Mouse (Mus musculus): ENCODE data around the gene Tcerg1l. TPM values are rescaled to one million over a fixed set of nuclear protein-coding genes. Genes with fewer than 3 reads are reported as not detected.

The Tcerg1l gene
- polyA plus RNA-seq, 1 experiment, result 0.20 TPM

GRCm38 (mm10) chr7:138275263-138275662 lies 122.3 kb downstream of the Tcerg1l start:
- Histone ChIP-seq H3K36me3 (ENCODE audit: control insufficient read depth, insufficient read depth, low read length) (no peaks in the 10 kb centered on the region), H3K4me3 (ENCODE audit: low read depth, low read length) (no peak overlapping the region), H3K27me3 (ENCODE audit: control insufficient read depth, insufficient read depth, low read length) (no peaks in the 10 kb centered on the region), H3K4me1 (ENCODE audit: control insufficient read depth, insufficient read depth, insufficient read length, low read length) (no peaks in the 10 kb centered on the region), H3K27ac (ENCODE audit: insufficient read depth, low read depth, low read length) (no peak overlapping the region)
- WGBS, result 60% methylated on average over 1 of the region's 1 CpGs
- TF ChIP-seq CTCF (IDR thresholded peaks at IDR 0.05; ENCODE audit: extremely low read depth, insufficient read length, insufficient replicate concordance, low read depth, low read length), result no peak
- TF ChIP-seq POLR2A (IDR thresholded peaks at IDR 0.05; ENCODE audit: low read depth, low read length), result no peak

- Histone ChIP-seq H3K36me3 (ENCODE audit: control insufficient read depth, insufficient read depth, low read length) (no peaks in the 10 kb centered on the region), H3K27me3 (ENCODE audit: control insufficient read depth, insufficient read depth, low read length) (no peaks in the 10 kb centered on the region), H3K27ac (ENCODE audit: insufficient read depth, low read depth, low read length) (no peak overlapping the region), H3K4me3 (ENCODE audit: low read depth, low read length) (no peak overlapping the region), H3K4me1 (ENCODE audit: control insufficient read depth, insufficient read depth, insufficient read length, low read length) (no peaks in the 10 kb centered on the region)
- WGBS, result 81% methylated on average over 7 of the region's 7 CpGs
- TF ChIP-seq POLR2A (IDR thresholded peaks at IDR 0.05; ENCODE audit: low read depth, low read length), result no peak
- TF ChIP-seq CTCF (IDR thresholded peaks at IDR 0.05; ENCODE audit: extremely low read depth, insufficient read length, insufficient replicate concordance, low read depth, low read length), result no peak
These were observed 126.2 kb downstream of the Tcerg1l start for GRCm38 (mm10) chr7:138271328-138271727.

GRCm38 (mm10) chr7:138269386-138269785 lies 128.1 kb downstream of the Tcerg1l start:
- no peaks in the 10 kb centered on the region for H3K36me3 ChIP-seq (ENCODE audit: control insufficient read depth, insufficient read depth, low read length)
- TF ChIP-seq POLR2A (IDR thresholded peaks at IDR 0.05; ENCODE audit: low read depth, low read length) (no peak), CTCF (IDR thresholded peaks at IDR 0.05; ENCODE audit: extremely low read depth, insufficient read length, insufficient replicate concordance, low read depth, low read length) (no peak)
- H3K27me3 ChIP-seq (ENCODE audit: control insufficient read depth, insufficient read depth, low read length), result no peaks in the 10 kb centered on the region
- no peak overlapping the region for H3K4me3 ChIP-seq (ENCODE audit: low read depth, low read length)
- no peaks in the 10 kb centered on the region for H3K4me1 ChIP-seq (ENCODE audit: control insufficient read depth, insufficient read depth, insufficient read length, low read length)
- 88% methylated on average over 8 of the region's 8 CpGs for WGBS
- no peak overlapping the region for H3K27ac ChIP-seq (ENCODE audit: insufficient read depth, low read depth, low read length)

- WGBS, result 78% methylated on average over 5 of the region's 5 CpGs
- H3K4me1 ChIP-seq (ENCODE audit: control insufficient read depth, insufficient read depth, insufficient read length, low read length), result no peaks in the 10 kb centered on the region
- TF ChIP-seq POLR2A (IDR thresholded peaks at IDR 0.05; ENCODE audit: low read depth, low read length), result no peak
- TF ChIP-seq CTCF (IDR thresholded peaks at IDR 0.05; ENCODE audit: extremely low read depth, insufficient read length, insufficient replicate concordance, low read depth, low read length), result no peak
- H3K36me3 ChIP-seq (ENCODE audit: control insufficient read depth, insufficient read depth, low read length), result no peaks in the 10 kb centered on the region
- H3K27me3 ChIP-seq (ENCODE audit: control insufficient read depth, insufficient read depth, low read length), result no peaks in the 10 kb centered on the region
- no peak overlapping the region for H3K4me3 ChIP-seq (ENCODE audit: low read depth, low read length)
- no peak overlapping the region for H3K27ac ChIP-seq (ENCODE audit: insufficient read depth, low read depth, low read length)
These were observed 129.4 kb downstream of the Tcerg1l start for GRCm38 (mm10) chr7:138267976-138268646.

- 70% methylated on average over 5 of the region's 5 CpGs for WGBS
- H3K4me3 ChIP-seq (ENCODE audit: low read depth, low read length), result no peak overlapping the region
- H3K27me3 ChIP-seq (ENCODE audit: control insufficient read depth, insufficient read depth, low read length), result no peaks in the 10 kb centered on the region
- TF ChIP-seq CTCF (IDR thresholded peaks at IDR 0.05; ENCODE audit: extremely low read depth, insufficient read length, insufficient replicate concordance, low read depth, low read length), result no peak
- TF ChIP-seq POLR2A (IDR thresholded peaks at IDR 0.05; ENCODE audit: low read depth, low read length), result no peak
- no peak overlapping the region for H3K27ac ChIP-seq (ENCODE audit: insufficient read depth, low read depth, low read length)
- H3K36me3 ChIP-seq (ENCODE audit: control insufficient read depth, insufficient read depth, low read length), result no peaks in the 10 kb centered on the region
- H3K4me1 ChIP-seq (ENCODE audit: control insufficient read depth, insufficient read depth, insufficient read length, low read length), result no peaks in the 10 kb centered on the region
These were observed 148.9 kb downstream of the Tcerg1l start for GRCm38 (mm10) chr7:138248612-138249011.

- 72% methylated on average over 3 of the region's 3 CpGs for WGBS
- no peak overlapping the region for H3K4me3 ChIP-seq (ENCODE audit: low read depth, low read length)
- H3K27me3 ChIP-seq (ENCODE audit: control insufficient read depth, insufficient read depth, low read length), result no peaks in the 10 kb centered on the region
- no peak overlapping the region for H3K27ac ChIP-seq (ENCODE audit: insufficient read depth, low read depth, low read length)
- TF ChIP-seq POLR2A (IDR thresholded peaks at IDR 0.05; ENCODE audit: low read depth, low read length), result no peak
- no peak for TF ChIP-seq CTCF (IDR thresholded peaks at IDR 0.05; ENCODE audit: extremely low read depth, insufficient read length, insufficient replicate concordance, low read depth, low read length)
- H3K4me1 ChIP-seq (ENCODE audit: control insufficient read depth, insufficient read depth, insufficient read length, low read length), result no peaks in the 10 kb centered on the region
- H3K36me3 ChIP-seq (ENCODE audit: control insufficient read depth, insufficient read depth, low read length), result no peaks in the 10 kb centered on the region
These were observed 149.4 kb downstream of the Tcerg1l start for GRCm38 (mm10) chr7:138248176-138248575.

- WGBS, result 36% methylated on average over 2 of the region's 2 CpGs
- H3K36me3 ChIP-seq (ENCODE audit: control insufficient read depth, insufficient read depth, low read length), result no peaks in the 10 kb centered on the region
- no peaks in the 10 kb centered on the region for H3K27me3 ChIP-seq (ENCODE audit: control insufficient read depth, insufficient read depth, low read length)
- no peak for TF ChIP-seq POLR2A (IDR thresholded peaks at IDR 0.05; ENCODE audit: low read depth, low read length)
- TF ChIP-seq CTCF (IDR thresholded peaks at IDR 0.05; ENCODE audit: extremely low read depth, insufficient read length, insufficient replicate concordance, low read depth, low read length), result no peak
- H3K4me3 ChIP-seq (ENCODE audit: low read depth, low read length), result no peak overlapping the region
- no peaks in the 10 kb centered on the region for H3K4me1 ChIP-seq (ENCODE audit: control insufficient read depth, insufficient read depth, insufficient read length, low read length)
- H3K27ac ChIP-seq (ENCODE audit: insufficient read depth, low read depth, low read length), result no peak overlapping the region
These were observed 150.8 kb downstream of the Tcerg1l start for GRCm38 (mm10) chr7:138246684-138247083.

Data from small intestine, adult 2 months (tissue).